Mouse (Mus musculus) ES-E14 (cell line): ENCODE measurements around the gene Msi2.

Experiments
- CHD2 ChIP-seq: IDR thresholded peaks from 2 replicates; pipeline ENCODE4 v1.6.1; 2014; ENCODE audit warnings: mild to moderate bottlenecking, low read depth, low read length, inconsistent platforms
- HCFC1 ChIP-seq: IDR thresholded peaks from 2 replicates; pipeline ENCODE4 v1.6.1; 2012; ENCODE audit warnings: low read length, inconsistent platforms, borderline replicate concordance; ENCODE audit not compliant: insufficient read depth
- MAFK ChIP-seq: IDR thresholded peaks from 2 replicates; pipeline ENCODE4 v1.6.1; 2014; ENCODE audit warnings: mild to moderate bottlenecking, low read depth, low read length, inconsistent platforms; ENCODE audit not compliant: insufficient read depth
- ZC3H11A ChIP-seq: IDR thresholded peaks from 2 replicates; pipeline ENCODE4 v1.6.1; 2012; ENCODE audit warnings: low read depth, mild to moderate bottlenecking, inconsistent platforms, low read length, borderline replicate concordance
- ZNF384 ChIP-seq: IDR thresholded peaks from 2 replicates; pipeline ENCODE4 v1.6.1; 2012; ENCODE audit warnings: low read depth, low read length, inconsistent platforms

DNA sequence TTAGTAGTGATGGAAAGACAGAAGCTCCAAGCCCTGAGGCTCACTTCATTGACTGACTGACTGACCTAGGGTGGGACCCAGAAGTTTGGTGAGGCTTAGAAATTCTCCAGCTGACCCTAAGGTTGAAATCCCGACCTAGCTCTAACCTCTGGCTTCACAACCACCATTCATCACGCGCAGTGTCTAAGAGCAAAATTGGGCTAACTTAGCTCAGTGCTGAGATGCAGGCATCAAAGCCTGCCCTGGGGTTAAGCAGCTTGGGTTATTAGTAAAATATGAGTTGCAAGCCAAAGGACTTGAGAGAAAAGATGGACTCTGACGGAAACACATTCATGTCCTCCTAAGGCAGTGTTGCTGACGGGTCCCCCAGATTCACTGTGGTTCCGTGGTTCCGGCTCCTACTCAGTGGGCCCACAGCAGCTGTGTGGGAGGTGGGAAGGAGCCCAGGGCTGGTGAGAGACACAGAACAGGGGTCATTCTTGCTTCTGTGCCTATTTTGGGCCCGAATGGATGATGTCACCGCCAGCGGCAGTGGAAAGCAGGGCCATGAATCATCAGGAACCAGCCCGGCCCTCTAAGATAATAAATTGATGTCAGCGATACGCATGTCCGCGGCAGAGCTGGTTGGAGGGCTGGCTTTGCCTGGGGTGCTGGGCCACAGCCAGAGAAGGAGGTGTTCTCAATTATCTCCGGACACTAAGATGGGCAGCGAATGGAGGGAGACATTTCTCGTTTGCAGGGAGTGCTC, 250.6 kb downstream of the Msi2 start:
- no peak for TF ChIP-seq CHD2
- no peak for TF ChIP-seq ZC3H11A
- TF ChIP-seq HCFC1 = no peak
- TF ChIP-seq ZNF384 = no peak
- TF ChIP-seq MAFK = no peak
